Mouse (Mus musculus) ES-E14 (cell line): ENCODE measurements around the gene Fblim1. TPM values are rescaled to one million over a fixed set of nuclear protein-coding genes. Genes with fewer than 3 reads are reported as not detected.

Source experiments
- DNase-seq: peaks from one replicate; pipeline ENCODE4 v3.0.0-alpha.2; 2013; ENCODE audit warnings: low read depth, low spot score
- H3K27ac ChIP-seq: 2 replicates; pipeline ENCODE4 v1.5.1; 2012; ENCODE audit warnings: low read depth, mild to moderate bottlenecking, low read length, moderate library complexity, mixed read lengths; ENCODE audit not compliant: poor library complexity, insufficient read depth, severe bottlenecking
- H3K36me3 ChIP-seq: 2 replicates; pipeline ENCODE4 v1.6.1; 2012; ENCODE audit warnings: mild to moderate bottlenecking, low read length, moderate library complexity, mixed read lengths; ENCODE audit not compliant: control insufficient read depth, poor library complexity, insufficient read depth, severe bottlenecking
- H3K4me1 ChIP-seq, 2 experiments: fragments of 150-350 bp in 1 of 2; sonication (generic) in 1 of 2; 2 replicates each; pipeline ENCODE4 v1.6.1; 2012; ENCODE audit warnings: low read length in 2 of 2, mild to moderate bottlenecking in 1 of 2, mixed read lengths in 1 of 2; ENCODE audit not compliant: control insufficient read depth in 2 of 2, insufficient read depth in 2 of 2, poor library complexity in 1 of 2
- H3K4me3 ChIP-seq, 2 experiments: fragments of 150-350 bp in 1 of 2; sonication (generic) in 1 of 2; 2 replicates each; pipeline ENCODE4 v1.5.1; 2012; ENCODE audit warnings: low read length in 2 of 2, low read depth in 1 of 2, mild to moderate bottlenecking in 1 of 2, mixed read lengths in 1 of 2; ENCODE audit not compliant: insufficient read depth in 1 of 2, poor library complexity in 1 of 2, severe bottlenecking in 1 of 2
- H3K9ac ChIP-seq: 2 replicates; pipeline ENCODE4 v1.6.1; 2012; ENCODE audit warnings: low read depth, mild to moderate bottlenecking, low read length, mixed read lengths; ENCODE audit not compliant: poor library complexity, insufficient read depth, severe bottlenecking
- H3K9me3 ChIP-seq: fragments of 150-350 bp; sonication (generic); 2 replicates; pipeline ENCODE4 v1.6.1; 2012; ENCODE audit warnings: low read depth, mild to moderate bottlenecking, low read length; ENCODE audit not compliant: control insufficient read depth, insufficient read depth
- CHD2 ChIP-seq: IDR thresholded peaks from 2 replicates; pipeline ENCODE4 v1.6.1; 2014; ENCODE audit warnings: mild to moderate bottlenecking, low read depth, low read length, inconsistent platforms
- HCFC1 ChIP-seq: IDR thresholded peaks from 2 replicates; pipeline ENCODE4 v1.6.1; 2012; ENCODE audit warnings: low read length, inconsistent platforms, borderline replicate concordance; ENCODE audit not compliant: insufficient read depth
- MAFK ChIP-seq: IDR thresholded peaks from 2 replicates; pipeline ENCODE4 v1.6.1; 2014; ENCODE audit warnings: mild to moderate bottlenecking, low read depth, low read length, inconsistent platforms; ENCODE audit not compliant: insufficient read depth
- ZC3H11A ChIP-seq: IDR thresholded peaks from 2 replicates; pipeline ENCODE4 v1.6.1; 2012; ENCODE audit warnings: low read depth, mild to moderate bottlenecking, inconsistent platforms, low read length, borderline replicate concordance
- ZNF384 ChIP-seq: IDR thresholded peaks from 2 replicates; pipeline ENCODE4 v1.6.1; 2012; ENCODE audit warnings: low read depth, low read length, inconsistent platforms
- in situ Hi-C, 2 experiments: fragments of 600-800 bp; cut with MboI; formaldehyde crosslinking; loops; one replicate each; pipeline ENCODE4 v1.15.1; 2025; ENCODE audit warnings: low sequenced_read_pairs in 2 of 2, inconsistent platforms in 1 of 2; ENCODE audit not compliant: unreplicated experiment in 2 of 2
- total RNA-seq: library from RNA; depleted of rRNA; stranded (reverse); fragments of 300-350 nt; gene quantifications from 2 replicates; pipeline ENCODE4 v1.2.3, GENCODE M21; 2012

The Fblim1 gene
- total RNA-seq, 1 experiment, result 71.3 TPM

DNA sequence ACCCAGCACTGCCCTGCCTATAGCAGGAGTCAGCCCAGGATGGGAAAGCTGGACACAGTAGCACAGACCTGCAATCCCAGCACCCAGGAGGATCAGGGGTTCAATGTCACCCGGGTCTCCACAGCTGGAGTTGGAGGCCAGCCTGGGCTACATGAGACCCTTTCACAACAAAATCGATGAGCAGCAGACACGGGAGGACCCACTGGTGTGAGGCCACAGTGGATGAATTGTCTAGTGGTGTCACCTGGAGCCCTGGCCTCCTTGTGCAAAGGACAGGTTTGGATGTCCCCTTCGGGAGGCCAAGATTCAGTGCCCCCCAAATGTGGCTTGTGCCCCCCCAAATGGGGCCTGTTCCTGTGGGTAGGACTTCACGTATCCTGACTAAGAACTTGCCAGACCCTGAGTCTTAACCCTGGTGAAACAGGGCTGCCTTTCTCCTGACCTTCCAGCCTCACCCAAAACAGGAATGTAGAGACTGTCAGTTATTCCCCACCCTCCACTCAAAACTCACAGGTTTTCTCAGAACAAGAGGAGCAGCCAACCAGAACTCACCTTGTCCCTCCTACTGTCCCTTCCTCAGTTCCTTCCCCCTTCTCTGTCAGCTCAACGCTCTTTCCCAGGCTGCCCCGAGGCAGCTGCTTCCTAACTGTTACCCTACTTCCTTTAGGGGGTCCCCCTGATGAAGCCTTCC lies 33.1 kb downstream of the Fblim1 start:
- in situ Hi-C loops, result no loop called here
- Histone ChIP-seq H3K9ac (peak overlapping the region; percentile 76), H3K4me1 (peaks cover 13 to 40% of the 10 kb centered on the region in 2 experiments), H3K27ac (peak overlapping the region; percentile 97), H3K36me3 (peaks cover 6% of the 10 kb centered on the region), H3K4me3 (peak overlapping the region in 1 of 2 experiments; percentile 38; a peak in 1 of 4 replicates), H3K9me3 (no peaks in the 10 kb centered on the region)
- TF ChIP-seq MAFK, result no peak
- TF ChIP-seq HCFC1, result no peak
- no peak for TF ChIP-seq ZC3H11A
- no peak for TF ChIP-seq ZNF384
- TF ChIP-seq CHD2, result no peak
- no peak for DNase-seq

DNA sequence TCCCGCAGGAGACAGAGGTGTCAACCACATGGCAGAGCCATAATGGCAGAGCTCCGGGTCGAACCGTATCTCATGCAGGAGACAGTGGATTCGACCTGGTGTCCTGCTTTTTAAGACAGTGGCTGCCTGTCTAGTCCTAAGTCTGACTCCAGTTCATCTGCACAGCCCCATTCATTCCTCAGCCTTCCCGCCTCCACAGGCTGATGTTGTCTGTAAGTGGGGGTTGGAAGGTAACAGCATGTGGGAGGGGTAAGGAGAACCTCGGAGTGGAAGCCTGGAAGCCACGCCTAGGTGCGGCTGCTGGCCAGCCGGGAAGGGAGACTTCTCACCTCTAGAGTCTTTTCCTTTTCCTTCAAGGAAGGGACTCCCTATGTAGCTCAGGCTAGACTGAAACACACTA lies 34.0 kb downstream of the Fblim1 start:
- Histone ChIP-seq H3K9ac (peak overlapping the region; percentile 76), H3K36me3 (no peaks in the 10 kb centered on the region; the same call in 1 of the 2 replicates), H3K9me3 (no peaks in the 10 kb centered on the region), H3K27ac (peak overlapping the region; percentile 97), H3K4me3 (peak overlapping the region; percentile 12 to 38; a peak in 3 of 4 replicates), H3K4me1 (peaks cover 13 to 44% of the 10 kb centered on the region in 2 experiments)
- in situ Hi-C loops, result no loop called here
- TF ChIP-seq ZC3H11A (no peak), HCFC1 (no peak), CHD2 (no peak), ZNF384 (no peak), MAFK (no peak)
- no peak for DNase-seq

DNA sequence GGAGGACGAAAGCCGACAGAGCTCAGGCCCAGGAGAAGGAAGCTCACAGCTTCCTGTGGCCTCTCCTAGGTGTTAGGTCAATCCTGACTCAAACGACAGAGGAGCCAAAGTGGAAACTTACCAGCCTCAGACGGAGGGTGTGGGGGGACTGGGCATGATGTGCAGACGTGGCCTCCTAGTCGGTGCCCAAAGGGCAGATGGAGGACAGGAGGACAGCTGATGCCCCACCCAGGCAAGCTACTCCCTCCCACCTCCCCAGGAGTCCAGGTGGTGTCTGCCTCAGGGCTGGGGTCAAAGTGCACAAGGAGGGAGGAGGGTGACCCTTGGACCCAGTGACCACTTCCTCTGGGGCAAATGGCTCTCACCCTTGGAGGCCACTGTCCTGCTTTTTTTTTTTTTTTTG lies 34.6 kb downstream of the Fblim1 start:
- no peaks in the 10 kb centered on the region; the same call in 1 of the 2 replicates for H3K36me3 ChIP-seq
- H3K9ac ChIP-seq, result peak overlapping the region; percentile 78
- peak overlapping the region; percentile 97 for H3K27ac ChIP-seq
- peaks cover 13 to 48% of the 10 kb centered on the region in 2 experiments for H3K4me1 ChIP-seq
- peak overlapping the region; percentile 20 to 50; a peak in 3 of 4 replicates for H3K4me3 ChIP-seq
- H3K9me3 ChIP-seq, result no peaks in the 10 kb centered on the region
- no peak for TF ChIP-seq ZC3H11A
- peak; percentile 81; the same call in 1 of the 2 replicates for TF ChIP-seq ZNF384
- TF ChIP-seq HCFC1, result 0 out of 2 replicates have a peak, but pooled peaks have one; percentile 18
- no peak for TF ChIP-seq MAFK
- TF ChIP-seq CHD2, result no peak
- in situ Hi-C loops, result no loop called here
- DNase-seq, result no peak

DNA sequence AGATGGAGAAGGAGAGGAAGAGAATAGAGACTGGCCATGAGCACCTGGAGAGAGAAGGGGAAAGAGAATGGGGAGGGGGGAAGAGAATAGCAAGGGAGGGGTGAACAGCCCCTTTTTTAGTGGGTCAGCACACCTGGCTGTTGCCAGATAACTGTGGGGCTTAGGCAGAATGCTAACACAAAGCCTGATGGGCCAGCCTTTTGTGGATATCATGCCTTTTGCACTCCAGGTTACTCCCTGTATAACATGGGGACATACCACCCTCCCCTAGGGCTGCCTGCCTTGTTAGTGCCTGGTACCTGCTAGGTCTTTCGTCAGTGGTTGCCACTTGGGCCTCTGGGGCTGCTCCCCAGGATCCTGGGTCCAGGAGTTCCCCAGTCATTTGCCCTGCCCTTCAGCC lies 35.1 kb downstream of the Fblim1 start:
- no peaks in the 10 kb centered on the region for H3K9me3 ChIP-seq
- DNase-seq, result no peak
- no peaks in the 10 kb centered on the region; the same call in 1 of the 2 replicates for H3K36me3 ChIP-seq
- no peak for TF ChIP-seq HCFC1
- no peak for TF ChIP-seq ZNF384
- no peak for TF ChIP-seq ZC3H11A
- no peak for TF ChIP-seq CHD2
- TF ChIP-seq MAFK, result no peak
- peak overlapping the region; percentile 20 to 50; a peak in 3 of 4 replicates for H3K4me3 ChIP-seq
- H3K9ac ChIP-seq, result peak overlapping the region; percentile 78
- H3K4me1 ChIP-seq, result peaks cover 16 to 46% of the 10 kb centered on the region in 2 experiments
- peak overlapping the region; percentile 97 for H3K27ac ChIP-seq
- in situ Hi-C loops, result no loop called here
